Mouse (Mus musculus): ENCODE measurements around the gene Sox5. TPM values are rescaled to one million over a fixed set of nuclear protein-coding genes. Genes with fewer than 3 reads are reported as not detected.

Gene Sox5
- polyA plus RNA-seq, 1 experiment from 2014 or later, result 19.9 TPM

- Histone ChIP-seq H3K27me3 (replicated peaks) (no peaks in the 10 kb centered on the region; the same call in 1 of the 2 replicates), H3K9ac (no peak overlapping the region), H3K9me3 (replicated peaks) (no peaks in the 10 kb centered on the region; the same call in 1 of the 2 replicates), H3K4me2 (no peak overlapping the region), H3K27ac (ENCODE audit: poor library complexity, severe bottlenecking) (no peak overlapping the region), H3K36me3 (no peaks in the 10 kb centered on the region), H3K4me3 (no peak overlapping the region), H3K4me1 (replicated peaks) (peaks cover 11% of the 10 kb centered on the region; the same call in 1 of the 2 replicates)
- WGBS, result 47% methylated on average over 7 of the region's 7 CpGs
- ATAC-seq (ENCODE audit: insufficient number of reproducible peaks, low FRiP score), result no peak
Measured at GRCm38 (mm10) chr6:144750197-144750596, 31.6 kb downstream of the Sox5 start.

- Histone ChIP-seq H3K9me3 (replicated peaks) (no peaks in the 10 kb centered on the region; the same call in 1 of the 2 replicates), H3K36me3 (no peaks in the 10 kb centered on the region), H3K27me3 (replicated peaks) (no peaks in the 10 kb centered on the region; the same call in 1 of the 2 replicates), H3K27ac (ENCODE audit: poor library complexity, severe bottlenecking) (no peak overlapping the region), H3K4me3 (no peak overlapping the region), H3K4me2 (no peak overlapping the region), H3K9ac (no peak overlapping the region), H3K4me1 (replicated peaks) (no peaks in the 10 kb centered on the region)
- ATAC-seq (ENCODE audit: insufficient number of reproducible peaks, low FRiP score), result no peak
- WGBS, result 88% methylated on average over 10 of the region's 10 CpGs
Measured at GRCm38 (mm10) chr6:144746436-144746835, 35.3 kb downstream of the Sox5 start.

GRCm38 (mm10) chr6:144742559-144742958 is 39.2 kb downstream of the Sox5 start:
- Histone ChIP-seq H3K4me3 (no peak overlapping the region), H3K27me3 (replicated peaks) (no peaks in the 10 kb centered on the region)
- WGBS, result 54% methylated on average over 3 of the region's 3 CpGs

GRCm38 (mm10) chr6:144741080-144741655 is 40.6 kb downstream of the Sox5 start:
- H3K36me3 ChIP-seq, result no peaks in the 10 kb centered on the region
- no peaks in the 10 kb centered on the region; the same call in 1 of the 2 replicates for H3K9me3 ChIP-seq (replicated peaks)
- WGBS, result 53% methylated on average over 3 of the region's 3 CpGs
- no peaks in the 10 kb centered on the region for H3K27me3 ChIP-seq (replicated peaks)
- no peak overlapping the region for H3K9ac ChIP-seq
- no peak for ATAC-seq (ENCODE audit: insufficient number of reproducible peaks, low FRiP score)
- H3K4me2 ChIP-seq, result no peak overlapping the region
- no peak overlapping the region for H3K4me3 ChIP-seq
- H3K27ac ChIP-seq (ENCODE audit: poor library complexity, severe bottlenecking), result no peak overlapping the region
- H3K4me1 ChIP-seq (replicated peaks), result 0 out of 2 replicates have a peak, but pooled peaks cover 2% of the 10 kb centered on the region

More at GRCm38 (mm10) chr6:144742559-144742958, 39.2 kb downstream of the Sox5 start:
- Histone ChIP-seq H3K9ac (no peak overlapping the region), H3K36me3 (no peaks in the 10 kb centered on the region), H3K4me1 (replicated peaks) (0 out of 2 replicates have a peak, but pooled peaks cover 2% of the 10 kb centered on the region), H3K27ac (ENCODE audit: poor library complexity, severe bottlenecking) (no peak overlapping the region), H3K4me2 (no peak overlapping the region), H3K9me3 (replicated peaks) (no peaks in the 10 kb centered on the region; the same call in none of the 2 replicates)
- ATAC-seq (ENCODE audit: insufficient number of reproducible peaks, low FRiP score), result no peak

GRCm38 (mm10) chr6:144740343-144740742 is 41.4 kb downstream of the Sox5 start:
- H3K4me2 ChIP-seq, result no peak overlapping the region
- no peaks in the 10 kb centered on the region for H3K27me3 ChIP-seq (replicated peaks)
- H3K36me3 ChIP-seq, result no peaks in the 10 kb centered on the region
- H3K27ac ChIP-seq (ENCODE audit: poor library complexity, severe bottlenecking), result no peak overlapping the region
- ATAC-seq (ENCODE audit: insufficient number of reproducible peaks, low FRiP score), result no peak
- WGBS, result 63% methylated on average over 3 of the region's 3 CpGs
- H3K9me3 ChIP-seq (replicated peaks), result no peaks in the 10 kb centered on the region; the same call in 1 of the 2 replicates
- no peak overlapping the region for H3K4me3 ChIP-seq
- H3K4me1 ChIP-seq (replicated peaks), result 0 out of 2 replicates have a peak, but pooled peaks cover 2% of the 10 kb centered on the region
- no peak overlapping the region for H3K9ac ChIP-seq

GRCm38 (mm10) chr6:144739753-144740152 is 42.0 kb downstream of the Sox5 start:
- Histone ChIP-seq H3K4me2 (no peak overlapping the region), H3K4me3 (no peak overlapping the region), H3K36me3 (no peaks in the 10 kb centered on the region), H3K27ac (ENCODE audit: poor library complexity, severe bottlenecking) (no peak overlapping the region), H3K9ac (no peak overlapping the region), H3K9me3 (replicated peaks) (no peaks in the 10 kb centered on the region; the same call in 1 of the 2 replicates), H3K4me1 (replicated peaks) (0 out of 2 replicates have a peak, but pooled peaks cover 2% of the 10 kb centered on the region), H3K27me3 (replicated peaks) (no peaks in the 10 kb centered on the region)
- 81% methylated on average over 2 of the region's 2 CpGs for WGBS
- ATAC-seq (ENCODE audit: insufficient number of reproducible peaks, low FRiP score), result no peak

GRCm38 (mm10) chr6:144737786-144738185 is 44.0 kb downstream of the Sox5 start:
- no peak for ATAC-seq (ENCODE audit: insufficient number of reproducible peaks, low FRiP score)
- no peak overlapping the region for H3K9ac ChIP-seq
- 0 out of 2 replicates have a peak, but pooled peaks cover 2% of the 10 kb centered on the region for H3K4me1 ChIP-seq (replicated peaks)
- no peak overlapping the region for H3K4me2 ChIP-seq
- WGBS, result 81% methylated on average over 5 of the region's 5 CpGs
- H3K27ac ChIP-seq (ENCODE audit: poor library complexity, severe bottlenecking), result no peak overlapping the region
- no peaks in the 10 kb centered on the region for H3K27me3 ChIP-seq (replicated peaks)
- H3K36me3 ChIP-seq, result no peaks in the 10 kb centered on the region
- no peak overlapping the region for H3K4me3 ChIP-seq
- no peaks in the 10 kb centered on the region; the same call in 1 of the 2 replicates for H3K9me3 ChIP-seq (replicated peaks)

GRCm38 (mm10) chr6:144731251-144731970 is 50.4 kb downstream of the Sox5 start:
- Histone ChIP-seq H3K4me2 (no peak overlapping the region), H3K27ac (ENCODE audit: poor library complexity, severe bottlenecking) (no peak overlapping the region), H3K4me1 (replicated peaks) (no peaks in the 10 kb centered on the region), H3K4me3 (no peak overlapping the region), H3K36me3 (no peaks in the 10 kb centered on the region), H3K27me3 (replicated peaks) (no peaks in the 10 kb centered on the region), H3K9me3 (replicated peaks) (no peaks in the 10 kb centered on the region), H3K9ac (no peak overlapping the region)
- no peak for ATAC-seq (ENCODE audit: insufficient number of reproducible peaks, low FRiP score)
- 83% methylated on average over 10 of the region's 10 CpGs for WGBS

GRCm38 (mm10) chr6:144723530-144724144 is 58.1 kb downstream of the Sox5 start:
- Histone ChIP-seq H3K4me3 (no peak overlapping the region), H3K9ac (no peak overlapping the region), H3K36me3 (no peaks in the 10 kb centered on the region), H3K9me3 (replicated peaks) (no peaks in the 10 kb centered on the region; the same call in 1 of the 2 replicates), H3K4me2 (no peak overlapping the region), H3K27me3 (replicated peaks) (no peaks in the 10 kb centered on the region), H3K4me1 (replicated peaks) (0 out of 2 replicates have a peak, but pooled peaks cover 5% of the 10 kb centered on the region), H3K27ac (ENCODE audit: poor library complexity, severe bottlenecking) (no peak overlapping the region)
- 66% methylated on average over 12 of the region's 12 CpGs for whole genome bisulfite sequencing
- ATAC-seq (ENCODE audit: insufficient number of reproducible peaks, low FRiP score), result no peak

GRCm38 (mm10) chr6:144723024-144723423 is 58.8 kb downstream of the Sox5 start:
- H3K9me3 ChIP-seq (replicated peaks), result no peaks in the 10 kb centered on the region; the same call in 1 of the 2 replicates
- no peak overlapping the region for H3K9ac ChIP-seq
- H3K27ac ChIP-seq (ENCODE audit: poor library complexity, severe bottlenecking), result no peak overlapping the region
- H3K4me3 ChIP-seq, result no peak overlapping the region
- H3K4me1 ChIP-seq (replicated peaks), result 0 out of 2 replicates have a peak, but pooled peaks cover 5% of the 10 kb centered on the region
- H3K4me2 ChIP-seq, result no peak overlapping the region
- no peak for ATAC-seq (ENCODE audit: insufficient number of reproducible peaks, low FRiP score)
- no peaks in the 10 kb centered on the region for H3K27me3 ChIP-seq (replicated peaks)
- WGBS, result 83% methylated on average over 5 of the region's 5 CpGs
- H3K36me3 ChIP-seq, result no peaks in the 10 kb centered on the region

GRCm38 (mm10) chr6:144720846-144721245 is 60.9 kb downstream of the Sox5 start:
- no peak overlapping the region for H3K4me3 ChIP-seq

More at GRCm38 (mm10) chr6:144720846-144721245, 60.9 kb downstream of the Sox5 start:
- ATAC-seq (ENCODE audit: insufficient number of reproducible peaks, low FRiP score), result no peak
- no peaks in the 10 kb centered on the region for H3K36me3 ChIP-seq
- no peaks in the 10 kb centered on the region; the same call in 1 of the 2 replicates for H3K9me3 ChIP-seq (replicated peaks)
- peaks cover 14% of the 10 kb centered on the region for H3K4me1 ChIP-seq (replicated peaks)
- no peak overlapping the region for H3K9ac ChIP-seq
- no peaks in the 10 kb centered on the region for H3K27me3 ChIP-seq (replicated peaks)
- 93% methylated on average over 13 of the region's 13 CpGs for WGBS
- H3K4me2 ChIP-seq, result no peak overlapping the region
- no peak overlapping the region for H3K27ac ChIP-seq (ENCODE audit: poor library complexity, severe bottlenecking)
